9 mouse cellular contexts compared by ENCODE assay signal in genomic region chr2:172221656-172222393, GRCm38 (mm10). TPM values are rescaled to one million over a fixed set of nuclear protein-coding genes. Genes with fewer than 3 reads are reported as not detected.
A peak's percentile ranks its signal among the peaks of the same experiment; 100 is the strongest.
DNase-seq lines count a peak whose midpoint lies in the region; ATAC-seq and TF ChIP-seq lines count a peak whose summit lies in the region.
"Had no signal": no experiment of that assay in that cellular context is flagged by ENCODE, and none has a peak within 500 bp of the region (broad histone marks: within the 10 kb centered on the region; RNA-seq: fewer than 3 reads in every experiment).

No protein-coding gene starts in this region.

- no peaks in the 10 kb centered on the region for H3K9me3 ChIP-seq in MEL (replicated peaks; ENCODE audit: insufficient read depth, low read length)
- no peaks in the 10 kb centered on the region for H3K9me3 ChIP-seq in lung, postnatal 0 days (ENCODE audit: low read length)
- H3K9me3 ChIP-seq: limb, embryonic 15.5 days had no signal

- H3K27me3 ChIP-seq in MEL (ENCODE audit: control insufficient read depth in 1 of 2, insufficient read depth in 2 of 2, low read length in 2 of 2) = no peaks in the 10 kb centered on the region
- H3K27me3 ChIP-seq in lung, postnatal 0 days (replicated peaks; ENCODE audit: insufficient read depth, low read length) = no peaks in the 10 kb centered on the region

- TF ChIP-seq CTCF in MEL (IDR thresholded peaks at IDR 0.05 in 2 of 3, conservative IDR thresholded peaks at IDR 0.05 in 1 of 3; ENCODE audit: control insufficient read depth in 1 of 3, insufficient read depth in 1 of 3, low read depth in 2 of 3, low read length in 3 of 3, poor library complexity in 1 of 3, severe bottlenecking in 1 of 3) = peak; percentile 95 to 97 (median 97)
- peak; percentile 90 for TF ChIP-seq CTCF in lung, postnatal 0 days (IDR thresholded peaks at IDR 0.05)

- intact Hi-C loops in gastrocnemius, postnatal 14 days (cut with DNase I; ENCODE audit: low total_unique reads) = loop anchor here (5.0 to 10.0 kb wide), 2 partner anchors 105 to 283 kb away; no protein-coding TSS in a partner anchor

- no peaks in the 10 kb centered on the region for H3K4me1 ChIP-seq in MEL (ENCODE audit: control insufficient read depth in 1 of 2, insufficient read depth in 2 of 2, low read length in 2 of 2)
- H3K4me1 ChIP-seq in lung, postnatal 0 days (ENCODE audit: insufficient read depth, low read depth, low read length) = no peaks in the 10 kb centered on the region
- H3K4me1 ChIP-seq: limb, embryonic 15.5 days had no signal

- 9% methylated on average over 16 of the region's 16 CpGs for WGBS in lung, postnatal 0 days

- DNase-seq in CD4-positive, CD25-positive, alpha-beta regulatory T cell, adult 2 months (ENCODE audit: low read depth, low spot score) = peak; percentile 56
- DNase-seq in MEL (ENCODE audit: low read depth, low spot score) = peak; percentile 55
- peak; percentile 44 for DNase-seq in cerebellum, adult 9-11 months
- peak; percentile 43 for DNase-seq in gastrocnemius, postnatal 14 days
- peak; percentile 68 for DNase-seq in layer of hippocampus, adult 11-12 months (ENCODE audit: low spot score)
- peak; percentile 52 for DNase-seq in lung, postnatal 0 days (ENCODE audit: low spot score)
- DNase-seq in right cerebral cortex, postnatal 36 days (ENCODE audit: low spot score in 2 of 2) = peak; percentile 20 to 28

- H3K27ac ChIP-seq in MEL (ENCODE audit: control insufficient read depth, low read depth, low read length) = no peak overlapping the region
- no peak overlapping the region for H3K27ac ChIP-seq in lung, postnatal 0 days (ENCODE audit: low read length)
- H3K27ac ChIP-seq: limb, embryonic 15.5 days had no signal

- no peak for TF ChIP-seq EP300 in MEL (IDR thresholded peaks at IDR 0.05; ENCODE audit: low read depth in 1 of 2, low read length in 2 of 2)
- no peak for TF ChIP-seq EP300 in lung, postnatal 0 days (IDR thresholded peaks at IDR 0.05)

- H3K79me2 ChIP-seq in MEL (ENCODE audit: control insufficient read depth, insufficient read depth, low read length, poor library complexity) = no peaks in the 10 kb centered on the region

- H3K4me2 ChIP-seq in lung, postnatal 0 days (replicated peaks; ENCODE audit: low read depth, low read length) = no peak overlapping the region
- H3K4me2 ChIP-seq: limb, embryonic 15.5 days had no signal

- H3K36me3 ChIP-seq in MEL (ENCODE audit: control insufficient read depth in 1 of 2, insufficient read depth in 2 of 2, low read length in 2 of 2) = no peaks in the 10 kb centered on the region
- no peaks in the 10 kb centered on the region for H3K36me3 ChIP-seq in lung, postnatal 0 days (ENCODE audit: insufficient read depth, low read length)
- H3K36me3 ChIP-seq: limb, embryonic 15.5 days had no signal

- peak; percentile 96 for TF ChIP-seq RAD21 in MEL (IDR thresholded peaks at IDR 0.05; ENCODE audit: low read depth, low read length)

- no peak overlapping the region for H3K4me3 ChIP-seq in MEL (ENCODE audit: control insufficient read depth in 1 of 2, insufficient read depth in 1 of 2, low read depth in 2 of 2, low read length in 2 of 2)
- no peak overlapping the region for H3K4me3 ChIP-seq in lung, postnatal 0 days (ENCODE audit: low read depth, low read length)
- H3K4me3 ChIP-seq: limb, embryonic 15.5 days had no signal

- no peak for TF ChIP-seq POLR2A in MEL (IDR thresholded peaks at IDR 0.05; ENCODE audit: control insufficient read depth in 1 of 2, insufficient read depth in 1 of 2, low read depth in 1 of 2, low read length in 2 of 2, poor library complexity in 1 of 2)

- no peak overlapping the region for H3K9ac ChIP-seq in MEL (ENCODE audit: control insufficient read depth, low read depth, low read length, poor library complexity, severe bottlenecking)
- H3K9ac ChIP-seq in lung, postnatal 0 days (replicated peaks; ENCODE audit: low read depth) = no peak overlapping the region
- H3K9ac ChIP-seq: limb, embryonic 15.5 days had no signal

- no peak for ATAC-seq in CD4-positive, CD25-positive, alpha-beta regulatory T cell, adult 4 months
- ATAC-seq in lung, postnatal 0 days = no peak

TF ChIP-seq in MEL, 35 proteins besides CTCF, POLR2A, EP300 and RAD21:
- TF ChIP-seq SMC3 (IDR thresholded peaks at IDR 0.05; ENCODE audit: low read depth, low read length) (peak; percentile 92), ZC3H11A (IDR thresholded peaks at IDR 0.05; ENCODE audit: low read depth, low read length) (peak; percentile 85), KAT2A (conservative IDR thresholded peaks at IDR 0.05; ENCODE audit: low read depth, low read length) (no peak), CHD2 (IDR thresholded peaks at IDR 0.05; ENCODE audit: low read length) (no peak)

RNA-seq across cellular contexts. Expression of gene Mc3r, which starts 26.5 kb away (rescaled TPM):
- polyA plus RNA-seq in CD4-positive, CD25-positive, alpha-beta regulatory T cell, adult 4 months (2017; shearing (Covaris generic)) = not detected
- total RNA-seq in MEL (2012; rRNA removed) = 0.04 TPM in 1 of 2 replicates, not detected in the other
- polyA plus RNA-seq in MEL (2012; ENCODE audit: insufficient read depth in 1 of 2, insufficient read length in 2 of 2, low read depth in 1 of 2, low replicate concordance in 2 of 2, missing spikeins in 1 of 2) = not detected
- total RNA-seq in gastrocnemius, postnatal 14 days (2021) = not detected
- polyA plus RNA-seq in lung, postnatal 0 days (2015; fragmentation: Nextera tagmentation; extraction: Ambion mirVana) = not detected in 2 replicates
- polyA plus RNA-seq: limb, embryonic 15.5 days had no signal
